Mouse (Mus musculus) layer of hippocampus, adult 2 months (tissue): ENCODE data around the gene Sdk1. TPM values are rescaled to one million over a fixed set of nuclear protein-coding genes. Genes with fewer than 3 reads are reported as not detected.

Experiments
- DNase-seq, 2 experiments: peaks; one replicate each; pipeline ENCODE4 v3.0.0; 2022; ENCODE audit warnings: low spot score in 2 of 2
- H3K27ac ChIP-seq: fragments of 200-600 bp; 2 replicates; pipeline ENCODE4 v1.8.1; 2022
- H3K4me3 ChIP-seq: fragments of 200-600 bp; 2 replicates; pipeline ENCODE4 v1.8.1; 2022; ENCODE audit warnings: mild to moderate bottlenecking
- CTCF ChIP-seq: fragments of 200-600 bp; conservative IDR thresholded peaks from 2 replicates; pipeline ENCODE4 v1.8.1; 2022; ENCODE audit warnings: antibody characterized with exemption, mild to moderate bottlenecking, moderate library complexity
- total RNA-seq, 2 experiments: library from RNA; stranded (reverse); gene quantifications; 2 replicates each; pipeline ENCODE4 v1.2.3; 2021

Sdk1 gene
- total RNA-seq, 2 experiments from 2014 or later = 6.3 to 8.9 TPM

DNA sequence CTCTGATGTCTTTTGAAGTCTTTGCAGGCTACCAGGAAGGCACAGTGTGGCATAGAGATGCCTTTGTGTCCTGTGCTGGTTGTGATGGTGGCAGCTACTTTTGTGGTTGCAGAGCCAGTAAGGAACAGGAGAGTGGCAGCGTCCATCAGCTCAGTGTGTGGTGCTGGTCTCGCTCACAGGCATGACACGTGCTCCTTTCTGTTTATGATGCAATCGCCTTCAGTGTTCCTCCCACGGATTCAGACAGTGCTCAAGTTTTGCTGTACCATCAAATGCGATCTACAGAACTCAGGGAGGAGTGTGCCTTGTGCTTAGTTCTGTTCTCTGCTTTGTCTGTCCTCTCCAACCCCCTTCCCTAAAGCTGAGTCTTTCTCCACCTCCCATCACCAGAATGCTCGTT is 165.6 kb downstream of the Sdk1 start:
- DNase-seq = no peak
- TF ChIP-seq CTCF = no peak
- Histone ChIP-seq H3K4me3 (no peak overlapping the region), H3K27ac (no peak overlapping the region)

DNA sequence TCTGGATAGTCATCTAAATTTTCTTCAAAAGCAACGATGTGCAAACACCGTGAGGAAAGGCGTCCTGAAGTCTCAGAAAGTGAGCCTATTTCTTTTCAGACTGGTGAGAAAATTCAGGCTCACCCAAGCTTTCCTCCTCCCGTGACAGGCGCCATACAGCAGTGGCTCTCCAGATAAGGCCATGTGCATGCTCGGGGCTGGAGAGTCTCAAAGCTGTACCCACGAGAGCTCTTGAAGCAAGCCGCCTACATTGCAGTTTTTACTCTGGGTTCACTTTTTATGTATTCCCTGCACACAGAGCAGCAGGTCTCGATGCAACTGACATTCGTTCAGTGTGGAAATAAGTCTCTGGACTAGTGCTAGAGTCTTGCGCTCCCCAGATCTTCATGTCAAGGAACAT is 171.7 kb downstream of the Sdk1 start:
- no peak for DNase-seq
- no peak overlapping the region for H3K4me3 ChIP-seq
- H3K27ac ChIP-seq = no peak overlapping the region
- no peak for TF ChIP-seq CTCF

DNA sequence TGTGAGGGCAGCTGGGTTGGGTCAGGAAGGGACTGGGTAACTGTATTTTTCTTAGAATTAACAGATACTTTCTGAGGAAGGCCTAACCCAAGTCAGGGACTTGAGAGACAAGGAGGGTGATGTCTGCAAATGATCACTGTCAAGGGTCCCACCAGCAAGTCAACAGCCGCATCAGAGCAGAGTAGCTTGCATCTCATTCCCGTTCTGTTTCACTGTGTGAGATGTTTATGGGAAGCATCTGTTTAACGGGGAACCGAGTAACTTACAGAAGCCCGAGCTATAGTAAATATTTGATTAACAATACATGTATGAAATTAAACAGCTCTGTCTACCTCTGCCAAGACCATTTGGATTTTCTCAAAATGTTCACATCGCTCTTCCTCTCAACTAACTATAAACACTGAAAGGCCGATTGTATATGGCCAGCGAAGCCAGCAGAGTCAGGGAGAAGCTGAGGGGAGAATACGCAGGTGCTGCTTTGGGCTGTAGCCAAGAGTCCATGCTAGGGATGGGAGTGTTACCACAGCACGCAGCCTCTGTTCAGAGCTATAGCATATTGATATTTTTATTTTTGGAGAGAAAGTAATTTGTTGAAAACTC is 174.5 kb downstream of the Sdk1 start:
- Histone ChIP-seq H3K4me3 (no peak overlapping the region), H3K27ac (no peak overlapping the region)
- no peak for DNase-seq
- TF ChIP-seq CTCF = no peak

DNA sequence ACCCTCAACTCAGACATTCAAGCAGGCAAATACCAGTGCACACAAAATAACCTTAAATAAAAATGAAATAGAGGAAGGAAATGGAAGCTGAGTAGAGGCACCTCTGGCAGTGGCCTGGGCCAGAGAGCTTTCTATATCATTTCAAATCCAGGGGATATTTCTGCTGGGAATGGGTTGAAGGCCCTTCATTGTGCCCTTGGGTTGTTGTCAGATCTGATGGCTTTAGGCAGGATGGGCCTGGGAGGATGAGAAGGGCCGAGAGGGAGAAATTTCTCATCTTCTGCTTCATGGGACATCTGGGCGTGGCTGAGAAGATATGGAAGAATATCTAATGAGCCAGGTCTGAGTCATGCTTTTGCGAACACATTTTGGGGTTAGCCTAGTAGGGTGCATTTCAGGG is 186.8 kb downstream of the Sdk1 start:
- TF ChIP-seq CTCF = no peak
- Histone ChIP-seq H3K4me3 (no peak overlapping the region), H3K27ac (no peak overlapping the region)
- DNase-seq = no peak

DNA sequence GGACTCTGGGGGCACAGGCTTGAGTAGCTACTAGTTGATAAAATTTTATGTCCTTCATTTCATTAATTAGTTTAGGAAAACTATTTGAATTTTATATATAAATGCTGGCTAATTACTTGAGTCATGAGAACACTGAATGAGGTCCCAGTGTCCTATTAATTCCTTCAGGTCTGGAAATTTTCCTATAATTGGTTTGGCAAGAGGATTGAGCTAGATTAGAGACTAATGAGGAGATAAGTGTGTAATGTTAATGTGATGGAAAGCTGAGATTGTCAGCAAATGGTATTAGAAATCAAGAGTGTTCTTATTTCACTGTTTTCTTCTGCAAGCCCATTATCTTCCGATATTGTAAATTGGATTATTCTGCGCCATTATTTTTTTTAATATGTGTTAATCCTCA is 192.0 kb downstream of the Sdk1 start:
- TF ChIP-seq CTCF = no peak
- DNase-seq = no peak

DNA sequence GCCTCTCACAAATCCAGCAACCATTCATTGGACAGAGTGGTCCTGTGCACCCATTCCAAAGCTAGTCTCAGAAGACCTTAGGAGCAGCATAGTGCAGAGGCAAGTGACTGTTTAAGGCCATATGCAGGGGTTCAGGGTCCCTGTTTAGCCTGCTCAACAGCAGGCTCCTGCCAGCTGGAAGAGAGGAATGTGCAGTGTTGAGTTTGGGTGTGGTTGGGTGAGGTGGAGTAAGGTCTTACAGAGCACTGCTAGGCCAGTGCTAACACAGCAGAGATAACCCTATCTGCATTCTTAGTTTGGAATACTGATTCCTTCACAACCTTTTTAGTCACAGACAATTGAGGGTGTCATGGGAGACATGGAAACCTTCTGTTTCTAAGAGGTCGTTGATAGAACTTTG is 206.0 kb downstream of the Sdk1 start:
- no peak for DNase-seq

More for the DNA sequence above, 192.0 kb downstream of the Sdk1 start:
- no peak overlapping the region for H3K4me3 ChIP-seq
- no peak overlapping the region for H3K27ac ChIP-seq

DNA sequence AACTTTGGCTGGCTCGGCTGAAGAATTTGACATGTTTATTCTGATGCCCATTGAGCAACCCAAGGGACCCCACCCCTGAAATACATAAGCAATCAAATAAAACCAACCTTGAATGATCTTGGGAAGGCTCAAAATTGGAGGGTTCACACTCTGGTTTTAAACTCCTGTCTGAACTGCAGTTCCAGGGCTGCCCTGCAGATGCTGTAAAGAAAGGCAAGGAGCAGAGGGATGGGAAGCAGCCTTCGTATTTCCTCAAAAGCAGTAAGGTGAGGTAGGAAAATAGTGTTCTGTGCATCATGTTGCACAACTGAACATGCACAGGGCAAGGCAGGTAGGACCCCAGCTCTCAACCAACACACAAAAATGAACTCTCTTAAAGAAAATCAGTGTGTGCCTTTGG is 222.1 kb downstream of the Sdk1 start:
- Histone ChIP-seq H3K27ac (no peak overlapping the region), H3K4me3 (no peak overlapping the region)
- no peak for DNase-seq
- TF ChIP-seq CTCF = peak; percentile 50

More for the DNA sequence above, 206.0 kb downstream of the Sdk1 start:
- Histone ChIP-seq H3K27ac (no peak overlapping the region), H3K4me3 (no peak overlapping the region)
- TF ChIP-seq CTCF = no peak

DNA sequence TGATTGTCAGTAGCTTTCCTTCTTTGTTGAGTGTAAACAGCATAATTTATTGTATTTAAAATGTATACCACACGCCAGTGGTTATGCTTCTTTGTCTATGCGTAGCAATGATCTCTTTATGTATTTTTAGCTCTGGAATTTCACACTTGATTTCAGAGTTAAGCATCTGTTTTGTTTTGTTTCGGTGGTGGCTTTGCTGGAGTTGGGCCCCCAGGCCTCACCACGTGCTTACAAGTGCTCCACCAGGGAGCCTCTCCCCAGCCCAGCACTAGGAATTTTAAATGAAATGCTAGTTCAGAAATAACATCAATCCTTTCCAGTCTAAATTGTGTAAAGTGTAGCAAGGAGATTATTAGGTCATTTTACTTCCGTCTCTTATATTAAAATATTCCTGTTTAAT is 227.5 kb downstream of the Sdk1 start:
- H3K27ac ChIP-seq = no peak overlapping the region
- no peak for DNase-seq
- no peak for TF ChIP-seq CTCF
- no peak overlapping the region for H3K4me3 ChIP-seq

DNA sequence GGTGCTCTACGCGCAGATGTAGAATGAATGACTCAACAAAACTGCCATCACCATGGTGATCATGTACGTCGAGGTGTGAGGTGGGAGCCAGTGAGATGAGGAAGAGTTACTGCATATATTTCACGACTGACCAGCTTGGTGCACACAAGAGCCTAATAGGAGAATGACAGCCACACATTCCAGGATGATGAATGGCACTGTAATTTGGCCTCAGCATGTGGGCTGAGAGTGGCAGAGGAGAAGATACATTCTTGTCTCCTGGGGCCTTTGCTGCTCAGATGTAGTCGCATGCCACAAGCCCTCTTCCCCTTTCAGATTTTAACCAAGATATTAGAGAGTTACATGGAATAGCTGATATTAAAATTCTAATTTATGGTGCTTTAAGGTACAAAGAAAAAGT is 264.0 kb downstream of the Sdk1 start:
- DNase-seq = no peak
- no peak for TF ChIP-seq CTCF
- H3K27ac ChIP-seq = no peak overlapping the region
- no peak overlapping the region for H3K4me3 ChIP-seq

DNA sequence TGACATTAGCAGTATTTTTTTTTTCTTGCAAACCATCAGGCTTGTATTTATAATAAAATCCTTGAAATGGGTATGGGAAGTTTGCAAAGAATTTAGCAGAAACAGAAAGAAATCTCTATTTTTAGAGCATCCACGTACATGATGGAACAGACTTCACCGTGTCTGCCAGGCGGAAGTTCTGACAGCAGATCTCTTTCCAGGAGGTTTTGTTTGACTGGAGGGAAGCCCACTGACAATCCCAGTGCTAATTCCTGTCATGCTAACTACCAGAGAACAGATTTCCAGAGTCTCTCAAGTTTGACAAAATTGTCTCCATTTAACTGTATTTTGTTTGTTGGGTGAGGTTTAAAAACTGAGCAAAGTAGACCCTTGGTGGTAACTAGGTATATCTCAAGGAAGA is 265.1 kb downstream of the Sdk1 start:
- TF ChIP-seq CTCF = no peak
- no peak for DNase-seq
- Histone ChIP-seq H3K4me3 (no peak overlapping the region), H3K27ac (no peak overlapping the region)

DNA sequence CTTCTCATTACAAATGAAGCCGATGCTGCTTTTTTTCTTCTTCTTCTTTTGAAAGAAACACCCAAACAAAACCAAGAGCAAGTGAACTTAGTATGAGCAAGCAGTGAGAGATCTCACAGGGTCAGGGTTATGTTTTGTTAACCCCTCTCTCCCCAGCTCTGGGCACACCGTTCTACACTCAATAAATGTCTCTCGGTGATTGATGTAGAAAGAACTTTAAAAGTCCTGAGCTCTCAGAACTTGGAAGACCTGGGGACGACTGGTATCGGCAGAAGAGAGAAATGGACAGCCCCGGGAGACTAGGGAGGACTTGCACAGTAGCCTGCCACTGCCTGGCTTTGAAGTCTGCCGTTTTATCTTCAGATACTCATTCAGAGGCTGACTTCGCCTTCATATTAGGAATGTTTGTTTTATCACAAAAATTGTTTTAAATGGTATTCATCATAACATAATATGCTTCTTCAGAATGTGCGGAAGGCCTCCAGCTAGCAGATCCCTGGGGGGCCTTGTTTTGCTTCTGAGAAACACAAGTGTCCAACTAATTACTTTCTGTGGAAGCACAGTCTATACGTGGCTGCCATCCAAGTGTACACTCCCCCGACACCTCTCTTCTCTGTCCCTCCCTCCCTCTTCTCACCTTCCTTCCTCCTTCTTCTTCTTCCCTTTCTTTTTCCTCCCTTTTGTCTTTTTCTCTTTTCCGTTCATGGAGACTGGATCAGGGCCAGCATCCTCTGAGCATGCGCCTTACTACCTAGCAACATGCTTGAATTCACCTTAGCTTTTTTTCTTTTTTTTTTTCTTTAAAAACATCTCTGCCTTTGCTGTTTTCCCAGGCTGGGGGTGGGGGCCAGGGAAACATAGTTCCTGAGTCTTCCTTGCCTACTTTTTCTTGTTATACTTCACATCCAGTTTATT is 283.8 kb downstream of the Sdk1 start:
- Histone ChIP-seq H3K27ac (no peak overlapping the region), H3K4me3 (peak overlapping the region; percentile 33)
- no peak for DNase-seq
- no peak for TF ChIP-seq CTCF

DNA sequence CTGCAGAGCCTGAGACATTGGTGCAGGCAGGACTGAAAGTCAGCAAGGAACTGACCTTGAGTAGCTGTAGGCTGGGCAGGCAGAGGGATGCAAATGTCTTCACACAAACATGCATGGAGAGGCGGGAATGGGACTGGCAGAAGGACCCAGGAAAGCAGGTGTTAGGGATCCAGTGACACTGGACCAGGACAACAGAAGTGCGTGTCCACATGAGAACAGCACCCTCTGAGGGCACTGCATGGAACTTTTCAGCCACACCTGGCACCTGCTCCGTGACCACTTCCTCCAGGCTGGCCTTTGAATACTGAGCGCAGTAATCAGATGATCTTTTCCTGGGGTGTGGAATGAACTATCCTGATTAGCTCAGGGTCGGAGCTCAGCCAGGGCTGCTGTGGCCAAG is 298.9 kb downstream of the Sdk1 start:
- Histone ChIP-seq H3K27ac (no peak overlapping the region), H3K4me3 (no peak overlapping the region)
- no peak for DNase-seq
- peak; percentile 21 for TF ChIP-seq CTCF

DNA sequence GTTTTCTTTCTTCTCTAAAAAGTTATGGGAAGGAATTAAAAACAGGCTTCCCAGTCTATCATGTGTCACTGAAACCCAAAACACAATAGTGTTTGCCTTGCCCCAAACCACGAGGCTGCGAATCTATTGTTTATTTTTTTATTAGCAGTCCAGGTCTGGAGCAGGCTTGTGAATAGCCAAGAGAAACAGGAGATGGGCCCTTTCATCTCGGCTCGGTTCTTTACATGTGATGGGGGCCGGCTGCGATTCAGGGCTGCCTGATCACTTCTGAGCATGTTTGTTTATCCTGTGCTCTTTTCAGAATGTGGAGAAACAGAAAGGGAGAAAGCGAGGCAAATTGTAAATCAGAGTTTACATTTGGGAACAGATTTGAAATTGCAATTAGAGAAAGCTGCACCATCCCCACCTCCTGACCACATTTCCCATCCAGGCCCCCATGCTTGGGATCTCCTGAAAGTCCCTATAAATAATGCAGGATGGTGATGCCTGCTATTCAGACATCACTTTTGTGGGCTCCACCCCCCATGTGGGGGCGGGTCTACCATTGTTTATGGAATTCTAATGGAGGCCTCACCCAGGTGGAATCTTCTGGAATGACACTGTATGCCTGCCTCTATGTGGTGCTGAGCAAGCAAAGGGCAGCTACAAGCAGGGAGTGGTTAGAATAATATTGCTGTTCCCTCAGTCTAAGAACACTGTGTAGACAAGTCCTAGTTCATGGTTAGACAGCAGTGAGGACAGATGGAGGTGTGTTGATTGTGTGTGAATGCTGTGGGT is 301.8 kb downstream of the Sdk1 start:
- Histone ChIP-seq H3K4me3 (no peak overlapping the region), H3K27ac (no peak overlapping the region)
- no peak for TF ChIP-seq CTCF
- DNase-seq = no peak
